In genomic region chr16:95496582-95497300, GRCm38 (mm10) we compare ENCODE assay signal across 24 mouse cellular contexts.
DNase-seq lines count a peak whose midpoint lies in the region; ATAC-seq and TF ChIP-seq lines count a peak whose summit lies in the region.
"Had no signal": no experiment of that assay in that cellular context is flagged by ENCODE, and none has a peak within 500 bp of the region (broad histone marks: within the 10 kb centered on the region; RNA-seq: fewer than 3 reads in every experiment).

No protein-coding gene starts in this region.

- dilution Hi-C loops in CH12.LX (cut with MboI; ENCODE audit: extremely low pct_ligation_motif_present, extremely low pct_unique_long_range_greater_than_20kb, low sequenced_read_pairs), result no loop called here

- TF ChIP-seq CTCF in liver, postnatal 0 days (IDR thresholded peaks at IDR 0.05; ENCODE audit: low read depth), result no peak
- TF ChIP-seq CTCF in CH12.LX (conservative IDR thresholded peaks at IDR 0.05 in 1 of 2, IDR thresholded peaks at IDR 0.05 in 1 of 2; ENCODE audit: low read depth in 2 of 2, low read length in 2 of 2), result no peak

- H3K27me3 ChIP-seq in liver, postnatal 0 days (ENCODE audit: insufficient read depth, low read length), result no peaks in the 10 kb centered on the region
- no peaks in the 10 kb centered on the region for H3K27me3 ChIP-seq in liver, embryonic 12.5 days (replicated peaks)
- no peaks in the 10 kb centered on the region for H3K27me3 ChIP-seq in CH12.LX (replicated peaks)
- H3K27me3 ChIP-seq: embryonic facial prominence, embryonic 15.5 days; forebrain, embryonic 12.5 days had no signal

- H3K4me2 ChIP-seq in liver, postnatal 0 days (ENCODE audit: low read depth, low read length), result no peak overlapping the region
- H3K4me2 ChIP-seq in liver, embryonic 12.5 days, result no peak overlapping the region
- no peak overlapping the region for H3K4me2 ChIP-seq in CH12.LX (ENCODE audit: insufficient read depth, low read depth, poor library complexity, severe bottlenecking)
- H3K4me2 ChIP-seq: embryonic facial prominence, embryonic 13.5 days; embryonic facial prominence, embryonic 15.5 days; forebrain, embryonic 12.5 days had no signal

- H3K27ac ChIP-seq in liver, postnatal 0 days (ENCODE audit: low read depth), result no peak overlapping the region
- no peak overlapping the region for H3K27ac ChIP-seq in liver, embryonic 12.5 days
- H3K27ac ChIP-seq in CH12.LX (ENCODE audit: insufficient read depth, low read depth), result no peak overlapping the region
- H3K27ac ChIP-seq: embryonic facial prominence, embryonic 13.5 days; embryonic facial prominence, embryonic 15.5 days; forebrain, embryonic 10.5 days; forebrain, embryonic 12.5 days had no signal

- H3K4me3 ChIP-seq in liver, postnatal 0 days (ENCODE audit: low read depth, low read length), result no peak overlapping the region
- H3K4me3 ChIP-seq in liver, embryonic 12.5 days, result no peak overlapping the region
- H3K4me3 ChIP-seq in CH12.LX (replicated peaks in 1 of 3; ENCODE audit: low read depth in 2 of 3, low read length in 2 of 3, poor library complexity in 1 of 3), result no peak overlapping the region
- H3K4me3 ChIP-seq: embryonic facial prominence, embryonic 13.5 days; embryonic facial prominence, embryonic 15.5 days; erythroblast, embryonic 14.5 days; forebrain, embryonic 10.5 days; forebrain, embryonic 12.5 days had no signal

- TF ChIP-seq RAD21 in CH12.LX (IDR thresholded peaks at IDR 0.05; ENCODE audit: low read depth, low read length), result no peak

- no peaks in the 10 kb centered on the region for H3K9me3 ChIP-seq in liver, postnatal 0 days (ENCODE audit: low read length)
- H3K9me3 ChIP-seq in liver, embryonic 12.5 days (replicated peaks), result no peaks in the 10 kb centered on the region
- H3K9me3 ChIP-seq in CH12.LX (replicated peaks; ENCODE audit: low read length), result no peaks in the 10 kb centered on the region
- H3K9me3 ChIP-seq: embryonic facial prominence, embryonic 13.5 days; embryonic facial prominence, embryonic 15.5 days; forebrain, embryonic 10.5 days; forebrain, embryonic 12.5 days had no signal

- DNase-seq in heart, adult 11 months, result peak; percentile 78
- DNase-seq in heart, postnatal 14 days, result no peak
- no peak for DNase-seq in liver, postnatal 0 days
- DNase-seq in CH12.LX (ENCODE audit: extremely low read depth), result no peak
- DNase-seq: adrenal gland, adult 2 months; adrenal gland, postnatal 10 days; adrenal gland, postnatal 25 days; B cell, adult 2 months; cerebellum, adult 11 months; cerebellum, adult 18-20 months; cerebellum, adult 8-10 months; cerebellum, adult 9-11 months; cerebellum, postnatal 14 days; cerebellum, postnatal 36 days; embryo, embryonic 11 days had no signal

- no peaks in the 10 kb centered on the region for H3K4me1 ChIP-seq in liver, postnatal 0 days (ENCODE audit: insufficient read depth)
- no peaks in the 10 kb centered on the region for H3K4me1 ChIP-seq in liver, embryonic 12.5 days
- H3K4me1 ChIP-seq in CH12.LX (ENCODE audit: control insufficient read depth in 1 of 2, insufficient read depth in 2 of 2), result no peaks in the 10 kb centered on the region
- H3K4me1 ChIP-seq: forebrain, embryonic 10.5 days; forebrain, embryonic 12.5 days had no signal

- intact Hi-C loops in heart, postnatal 14 days (cut with DNase I), result no loop called here

- H3K36me3 ChIP-seq in liver, postnatal 0 days (replicated peaks; ENCODE audit: insufficient read depth, low read length), result no peaks in the 10 kb centered on the region
- H3K36me3 ChIP-seq in liver, embryonic 12.5 days, result no peaks in the 10 kb centered on the region
- no peaks in the 10 kb centered on the region for H3K36me3 ChIP-seq in CH12.LX (replicated peaks in 1 of 2; ENCODE audit: control insufficient read depth in 1 of 2, insufficient read depth in 1 of 2, low read length in 1 of 2)
- H3K36me3 ChIP-seq: embryonic facial prominence, embryonic 13.5 days; embryonic facial prominence, embryonic 15.5 days; forebrain, embryonic 10.5 days; forebrain, embryonic 12.5 days had no signal

- TF ChIP-seq EP300 in liver, postnatal 0 days (IDR thresholded peaks at IDR 0.05; ENCODE audit: low read depth), result no peak
- TF ChIP-seq EP300 in CH12.LX (IDR thresholded peaks at IDR 0.05; ENCODE audit: low read length), result no peak

- no peak for TF ChIP-seq POLR2A in CH12.LX (IDR thresholded peaks at IDR 0.05; ENCODE audit: low read depth, low read length)

- WGBS in liver, postnatal 0 days (ENCODE audit: insufficient replicate concordance), result 71% methylated on average over 10 of the region's 10 CpGs
- 64% methylated on average over 10 of the region's 10 CpGs for WGBS in liver, embryonic 12.5 days (ENCODE audit: insufficient replicate concordance)

- in situ Hi-C loops in CH12.LX (cut with MboI; ENCODE audit: low pct_ligation_motif_present, low pct_unique_long_range_greater_than_20kb, low sequenced_read_pairs), result no loop called here

- ATAC-seq in liver, postnatal 0 days, result peak; percentile 55; the same call in 1 of the 2 replicates
- ATAC-seq in liver, embryonic 12.5 days, result no peak
- ATAC-seq: CD4-positive, CD25-positive, alpha-beta regulatory T cell, adult 4 months; forebrain, embryonic 14.5 days; forebrain, embryonic 16.5 days had no signal

- H3K9ac ChIP-seq in liver, postnatal 0 days (replicated peaks), result no peak overlapping the region
- H3K9ac ChIP-seq in liver, embryonic 12.5 days, result no peak overlapping the region
- H3K9ac ChIP-seq in CH12.LX (ENCODE audit: insufficient read depth, low read depth), result no peak overlapping the region
- H3K9ac ChIP-seq: embryonic facial prominence, embryonic 13.5 days; embryonic facial prominence, embryonic 15.5 days; forebrain, embryonic 12.5 days had no signal

- no peaks in the 10 kb centered on the region for H3K79me2 ChIP-seq in CH12.LX (replicated peaks; ENCODE audit: control insufficient read depth, extremely low read depth, insufficient read depth, poor library complexity, severe bottlenecking)

TF ChIP-seq in CH12.LX, 34 proteins besides CTCF, POLR2A, EP300 and RAD21:
- TF ChIP-seq CHD2 (IDR thresholded peaks at IDR 0.05; ENCODE audit: low read length) (no peak), UBTF (IDR thresholded peaks at IDR 0.05; ENCODE audit: low read depth, low read length) (peak; percentile 80; the same call in 1 of the 2 replicates), TBP (conservative IDR thresholded peaks at IDR 0.05; ENCODE audit: low read depth, low read length) (peak; percentile 89)
TF ChIP-seq in CH12.LX: peak in this region for 2.
